Mouse (Mus musculus) layer of hippocampus, adult 11-12 months (tissue): Measurements from ENCODE around the gene Gm20715.
A peak's percentile ranks its signal among the peaks of the same experiment; 100 is the strongest.
"Not testable (repeated sequence)": the region's sequence is repeated elsewhere in the genome, so short reads cannot be mapped to it uniquely, and the experiment has no call there.

Experiments used
- DNase-seq: peaks from one replicate; pipeline ENCODE4 v3.0.0; 2022; ENCODE audit warnings: low spot score

Gm20715 gene

DNA sequence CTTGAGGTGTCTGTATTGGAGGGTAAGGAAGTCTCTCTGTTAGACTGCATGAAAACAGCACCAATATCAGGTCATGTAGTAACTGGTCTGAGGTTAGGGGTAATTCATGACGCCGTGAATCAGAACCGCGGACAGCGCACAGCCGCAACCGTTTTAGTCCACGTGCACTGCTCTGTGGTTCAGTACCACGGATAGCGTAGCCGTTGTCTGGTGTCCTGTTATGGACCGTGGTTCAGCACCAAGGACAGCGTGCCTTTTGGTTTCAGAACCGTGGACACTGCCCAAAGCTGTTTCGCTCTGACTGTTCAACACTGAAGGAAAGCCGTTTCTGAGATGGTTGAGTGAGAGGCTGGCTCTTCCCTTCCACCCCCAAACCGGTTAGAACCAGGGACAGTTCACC is at the start of gene Gm20715:
Gene Gm20715 (plus strand): TSS at position 235 of the 400 bp plus-strand sequence.
- peak; percentile 86 for DNase-seq

DNA sequence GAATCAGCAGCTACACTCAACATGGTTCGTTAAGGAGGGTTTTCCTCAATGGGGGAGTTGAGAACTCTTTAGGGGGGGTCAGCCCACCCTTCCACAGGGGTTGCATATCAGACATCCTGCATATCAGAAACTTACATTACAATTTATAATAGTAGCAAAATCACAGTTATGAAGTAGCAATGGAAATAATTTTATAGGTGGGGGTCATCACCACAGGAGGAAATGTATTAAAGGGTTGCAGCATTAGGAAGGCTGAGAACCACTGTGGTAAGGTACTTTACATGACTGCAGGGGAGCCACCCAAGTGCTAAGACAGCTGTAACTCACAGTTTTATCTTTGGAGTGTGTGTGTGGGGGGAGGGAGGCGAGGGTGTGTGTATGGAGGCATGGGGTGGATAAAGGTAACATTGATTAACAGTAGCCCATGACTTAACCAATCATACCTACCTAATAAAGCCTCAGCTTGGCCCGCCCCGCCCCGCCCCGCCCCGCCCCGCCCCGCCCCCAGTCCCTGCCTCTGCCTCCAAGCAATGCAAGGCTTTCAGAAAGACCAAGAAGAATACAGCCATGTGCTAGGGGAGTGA is 49.5 kb upstream of the Gm20715 start:
- DNase-seq = no peak

DNA sequence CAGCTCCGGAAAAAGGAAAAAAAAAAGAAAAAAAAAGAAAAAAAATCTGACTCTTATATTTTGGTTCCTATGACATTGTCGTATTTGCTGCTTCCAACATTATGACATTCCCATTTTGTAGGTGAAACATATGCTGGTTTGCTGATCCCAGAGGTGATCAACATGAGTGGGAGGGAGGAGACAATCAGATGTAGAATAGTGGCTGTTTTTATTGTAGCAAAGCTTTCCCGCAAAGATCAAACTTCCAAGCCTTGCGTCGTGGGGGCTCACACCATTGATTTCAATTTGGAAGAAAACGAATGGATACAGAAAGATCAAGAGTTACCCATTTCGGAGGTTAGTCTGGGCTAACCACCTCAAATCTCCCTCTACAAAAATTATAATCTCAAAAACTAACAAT is 48.3 kb upstream of the Gm20715 start:
- no peak for DNase-seq

DNA sequence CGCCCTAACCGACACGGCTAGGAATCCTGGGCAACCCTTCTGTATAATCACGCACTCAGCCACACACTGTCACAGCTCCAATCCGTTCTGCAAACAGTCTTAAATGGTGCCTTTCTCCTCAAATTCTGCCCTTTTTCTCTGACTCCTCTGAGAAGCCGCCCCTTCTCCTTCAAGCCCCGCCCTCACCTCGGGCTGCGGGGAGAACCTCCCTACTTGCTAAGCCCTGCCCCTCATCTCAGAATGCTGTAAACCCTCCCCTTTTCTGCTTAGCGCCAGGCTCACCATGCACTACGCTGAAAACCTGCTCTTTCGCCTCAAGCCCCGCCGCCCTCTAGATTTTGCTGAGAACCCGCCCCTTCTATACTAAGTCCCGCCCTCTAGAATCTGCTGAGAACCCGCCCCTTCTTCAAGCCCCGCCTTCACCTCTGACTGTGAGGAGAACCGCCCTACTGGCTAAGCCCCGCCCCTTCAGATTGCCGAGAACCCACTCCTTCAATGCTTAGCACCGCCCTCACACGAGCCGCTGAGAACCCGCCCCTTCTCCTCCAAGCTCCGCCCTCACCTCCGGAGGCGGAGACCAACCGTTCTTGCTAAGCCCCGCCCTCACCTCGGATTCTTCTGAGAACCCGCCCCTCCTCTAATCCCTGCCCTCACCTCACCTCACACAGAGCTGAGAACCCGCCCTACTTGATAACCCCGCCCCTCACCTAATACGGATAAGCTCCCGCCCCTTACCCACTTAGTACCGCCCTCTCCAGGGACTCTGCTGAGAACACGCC is 47.6 kb upstream of the Gm20715 start:
- DNase-seq = peak; percentile 99

DNA sequence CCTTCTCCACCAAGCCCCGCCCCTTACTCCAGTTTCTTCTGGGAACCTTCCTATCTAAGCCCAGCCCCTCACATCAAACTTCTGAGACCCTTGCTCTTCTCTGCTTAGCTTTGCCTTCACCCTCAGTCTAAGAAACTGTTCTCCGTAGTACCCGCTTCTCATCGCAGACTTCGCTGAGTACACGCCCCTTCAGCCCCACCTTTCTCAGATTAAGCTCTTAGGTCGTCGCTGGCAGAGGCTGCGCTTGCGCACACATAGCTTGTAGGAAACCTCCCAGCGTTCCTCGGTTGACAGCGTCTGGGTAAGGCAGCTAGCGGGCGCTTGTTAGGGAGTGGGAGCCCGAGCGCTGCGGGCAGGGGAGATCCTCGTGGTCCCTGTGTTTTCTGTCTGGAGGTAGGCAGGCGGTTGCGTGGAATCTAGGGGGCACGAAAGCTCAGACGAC is 47.0 kb upstream of the Gm20715 start, which contains the start of gene Zfp78:
Gene Zfp78 (plus strand): TSS at position 234 of the 442 bp plus-strand sequence.
- peak; percentile 87 for DNase-seq

DNA sequence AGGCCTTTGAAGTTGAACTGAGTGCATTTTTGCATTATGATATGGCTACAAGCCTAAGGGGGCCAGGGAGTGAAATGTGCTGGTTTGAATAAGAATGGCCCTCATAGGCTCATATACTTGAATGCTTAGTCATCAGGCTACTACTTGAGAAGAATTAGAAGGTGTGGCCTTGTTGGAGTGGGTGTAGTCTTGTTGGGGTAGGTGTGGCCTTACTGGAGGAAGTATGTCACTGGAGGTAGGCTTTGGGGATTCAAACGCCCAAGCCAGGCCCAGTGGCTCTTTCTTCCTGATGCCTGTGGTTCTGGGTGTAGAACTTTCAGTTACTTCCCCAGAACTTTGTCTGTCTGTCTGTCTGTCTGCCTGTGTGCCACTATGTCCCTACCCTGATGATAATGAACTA is 45.3 kb upstream of the Gm20715 start:
- DNase-seq = no peak

DNA sequence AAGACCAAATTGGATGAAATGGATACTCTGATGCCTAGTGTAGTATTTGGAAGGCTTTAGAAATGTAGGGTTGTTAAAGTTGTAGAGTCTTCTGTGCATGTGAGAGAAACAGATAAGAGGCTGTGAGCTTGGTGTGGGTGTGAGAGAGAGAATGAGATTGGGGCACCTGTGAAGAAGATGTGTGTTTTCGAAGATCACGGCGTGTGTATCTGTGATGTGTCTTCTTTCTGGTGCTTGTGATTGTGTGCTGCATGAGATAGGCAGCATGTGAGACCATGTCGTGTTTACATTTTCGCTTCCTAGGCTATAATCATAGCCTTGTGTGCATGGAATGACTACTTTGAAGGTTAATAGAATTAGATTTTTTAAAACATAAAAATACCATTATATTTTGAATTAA is 42.9 kb upstream of the Gm20715 start:
- DNase-seq = no peak

DNA sequence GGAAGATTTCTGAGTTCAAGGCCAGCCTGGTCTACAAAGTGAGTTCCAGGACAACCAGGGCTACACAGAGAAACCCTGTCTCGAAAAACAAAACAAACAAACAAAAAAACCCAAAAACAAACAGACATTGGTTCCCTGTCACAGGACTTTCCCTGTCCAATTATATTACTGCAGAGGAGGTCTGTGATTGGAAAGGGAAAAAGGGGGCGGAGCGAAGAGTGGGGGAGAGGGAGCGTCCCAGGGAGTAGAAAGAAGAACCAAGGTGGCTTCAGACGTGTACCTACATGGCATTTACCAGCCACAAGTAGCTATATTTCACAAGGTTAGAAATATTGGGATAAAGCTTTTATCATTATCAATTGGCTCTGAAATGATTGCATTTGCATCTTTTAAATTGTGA is 41.9 kb upstream of the Gm20715 start:
- DNase-seq = not testable (repeated sequence)

DNA sequence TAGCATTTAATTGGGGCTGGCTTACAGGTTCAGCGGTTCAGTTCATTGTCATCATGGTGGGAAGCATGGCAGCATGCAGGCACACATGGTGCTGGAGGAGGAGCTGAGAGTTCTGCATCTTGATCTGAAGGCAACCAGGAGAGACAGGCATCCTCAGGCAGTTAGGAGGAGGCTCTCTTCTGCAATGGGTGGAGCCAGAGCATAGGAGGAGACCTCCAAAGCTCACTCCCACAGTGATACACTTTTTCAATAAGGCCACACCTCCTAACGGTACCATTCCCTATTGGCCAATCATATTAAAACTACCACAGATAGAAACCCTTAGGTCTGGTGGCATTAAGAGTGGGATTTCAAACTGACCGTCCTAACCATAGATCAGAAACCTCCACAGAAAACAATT is 40.6 kb upstream of the Gm20715 start:
- no peak for DNase-seq

DNA sequence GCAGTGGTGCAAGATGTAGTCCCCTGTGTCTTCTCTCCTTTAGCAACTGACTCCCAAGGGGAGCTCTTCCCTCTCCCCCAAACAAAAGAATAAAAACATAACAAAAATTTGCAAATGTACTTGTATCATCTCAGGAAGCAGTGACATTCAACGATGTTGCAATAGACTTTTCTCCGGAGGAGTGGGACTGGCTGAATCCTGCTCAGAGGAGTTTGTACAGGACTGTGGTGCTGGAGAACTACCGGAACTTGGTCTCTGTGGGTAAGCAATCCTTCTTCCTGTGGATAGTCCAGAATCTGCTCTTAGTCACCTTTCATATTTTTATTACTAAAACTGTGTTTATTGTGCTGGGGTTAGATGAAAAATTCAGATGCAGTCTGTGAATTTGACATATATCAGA is 37.1 kb upstream of the Gm20715 start:
- DNase-seq = no peak

DNA sequence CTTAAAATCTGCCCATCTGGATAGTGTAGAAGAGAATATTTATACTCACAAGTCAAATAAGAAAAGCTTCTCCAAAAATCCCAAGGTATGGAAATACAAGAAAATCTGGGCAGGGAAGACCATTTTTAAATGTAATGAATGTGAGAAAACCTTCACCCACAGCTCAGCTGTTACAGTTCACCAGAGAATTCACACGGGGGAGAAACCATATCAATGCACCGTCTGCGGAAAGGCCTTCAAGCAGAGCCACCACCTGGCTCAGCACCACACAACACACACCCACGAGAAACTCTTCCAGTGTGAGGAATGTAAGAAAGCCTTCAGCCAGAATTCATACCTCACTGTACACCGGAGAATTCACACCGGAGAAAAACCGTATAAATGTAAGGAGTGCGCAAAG is 31.6 kb upstream of the Gm20715 start:
- peak; percentile 52 for DNase-seq

DNA sequence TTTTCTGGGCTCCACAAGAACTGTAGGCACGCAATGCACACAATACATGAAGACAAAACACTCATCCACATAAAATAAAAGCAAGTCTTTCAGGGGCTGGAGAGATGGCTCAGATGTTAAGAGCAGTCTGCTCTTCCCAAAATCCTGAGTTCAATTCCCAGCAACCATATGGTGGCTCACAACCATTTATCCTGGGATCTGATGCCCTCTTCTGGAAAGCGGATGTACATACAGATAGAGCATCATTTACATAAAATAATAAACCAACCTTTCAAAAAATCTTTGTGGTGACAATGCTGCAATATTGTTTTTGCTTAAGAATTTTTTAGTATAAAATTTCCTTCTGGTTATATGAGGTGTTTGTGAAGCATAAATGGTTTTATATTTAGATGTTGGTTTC is 28.6 kb upstream of the Gm20715 start:
- DNase-seq = no peak

DNA sequence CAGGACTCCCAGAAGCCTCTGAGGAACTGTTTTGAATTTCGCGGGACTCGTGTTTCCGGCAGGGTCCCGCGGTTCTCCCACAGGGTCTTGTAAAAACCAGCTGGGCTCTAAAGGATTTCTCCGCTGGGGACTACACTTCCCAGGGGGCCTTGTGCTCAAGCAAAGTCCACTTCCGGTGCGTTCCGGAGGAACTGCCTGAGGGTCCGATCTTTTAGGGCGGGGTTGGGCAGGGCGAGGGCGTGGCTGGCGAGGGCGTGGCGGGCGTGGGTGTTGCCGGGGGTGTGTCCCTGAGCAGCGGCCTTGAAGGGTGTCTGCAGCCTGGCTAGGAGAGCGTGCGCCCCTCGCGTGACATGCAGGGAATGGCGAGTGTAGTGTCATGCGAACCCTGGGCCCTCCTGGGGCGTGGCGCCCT is 27.0 kb upstream of the Gm20715 start, which contains the start of gene Zfp28:
Gene Zfp28 (plus strand): TSS at position 252 of the 412 bp plus-strand sequence.
- DNase-seq = peak; percentile 91

DNA sequence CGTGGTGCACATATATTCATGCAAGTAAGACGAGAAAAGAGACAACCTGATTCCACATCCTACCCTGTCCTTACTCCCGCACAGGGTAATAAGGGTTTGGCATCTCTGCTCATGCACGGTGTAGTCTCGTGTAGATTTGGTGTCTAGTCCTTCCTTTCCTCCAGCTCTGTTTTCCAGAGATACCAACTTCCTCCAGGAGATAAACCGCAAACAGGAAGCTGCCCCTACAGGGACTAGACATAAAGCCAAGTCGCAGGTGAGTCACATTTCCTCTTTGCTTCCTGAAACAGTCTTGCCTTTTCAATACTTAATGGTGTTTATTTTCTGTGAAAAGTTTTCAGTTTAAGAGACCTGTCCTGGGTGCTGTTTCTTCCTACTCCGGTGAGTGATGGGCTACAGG is 26.1 kb upstream of the Gm20715 start:
- DNase-seq = no peak

DNA sequence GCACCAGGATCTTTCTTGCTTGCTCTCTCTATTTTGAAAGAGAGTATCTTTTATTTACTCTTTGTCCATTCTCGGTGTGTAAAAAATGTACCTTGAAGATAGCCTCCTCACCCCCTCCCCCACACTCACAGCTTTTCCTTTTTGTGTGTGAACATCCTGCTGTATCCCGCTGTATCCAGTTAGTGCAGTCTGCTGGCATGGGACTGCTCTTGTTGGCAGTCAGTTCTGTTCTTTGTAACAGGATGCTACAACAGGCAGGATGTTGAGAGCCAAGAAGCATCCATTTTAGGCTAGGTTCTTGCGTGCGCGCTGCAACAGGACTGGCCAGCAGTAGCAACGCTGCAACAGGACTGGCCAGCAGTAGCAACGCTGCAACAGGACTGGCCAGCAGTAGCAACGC is 23.1 kb upstream of the Gm20715 start:
- peak; percentile 50 for DNase-seq

DNA sequence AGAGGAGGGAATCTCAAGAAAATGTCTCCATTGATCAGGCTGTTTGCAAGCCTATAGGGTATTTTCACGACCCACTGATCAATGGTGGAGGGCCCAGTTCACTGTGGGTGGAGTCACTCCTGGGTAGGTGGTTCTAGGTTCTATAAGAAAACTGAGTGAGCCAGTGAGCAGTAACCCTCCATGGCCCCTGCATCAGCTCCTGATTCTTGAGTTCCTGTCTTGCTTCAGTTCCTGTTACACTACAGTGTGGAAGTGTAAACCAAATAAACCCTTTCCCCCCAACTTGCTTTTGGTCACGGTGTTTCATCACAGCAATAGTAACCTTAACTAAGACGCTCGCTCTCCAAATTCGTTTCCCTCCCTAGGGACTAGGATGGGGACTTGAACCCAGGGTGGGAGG is 21.1 kb upstream of the Gm20715 start:
- no peak for DNase-seq

DNA sequence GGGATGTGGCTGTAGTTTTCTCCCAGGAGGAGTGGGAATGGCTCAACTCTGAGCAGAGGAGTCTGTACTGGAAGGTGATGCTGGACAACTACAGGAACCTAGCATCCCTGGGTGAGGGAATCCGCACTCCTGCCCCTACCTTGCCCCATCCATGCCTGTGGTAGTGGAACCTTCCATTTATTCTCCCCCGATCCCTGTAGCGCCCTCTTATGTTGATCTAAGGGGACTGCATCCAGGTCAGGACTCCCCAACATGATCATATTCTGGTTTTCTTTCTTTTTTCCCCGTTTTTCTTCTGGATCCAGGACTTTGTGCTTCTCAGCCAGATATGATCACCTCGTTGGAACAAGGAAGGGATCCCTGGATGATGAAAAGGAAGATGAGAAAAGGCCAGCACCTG is 20.6 kb upstream of the Gm20715 start:
- DNase-seq = no peak

DNA sequence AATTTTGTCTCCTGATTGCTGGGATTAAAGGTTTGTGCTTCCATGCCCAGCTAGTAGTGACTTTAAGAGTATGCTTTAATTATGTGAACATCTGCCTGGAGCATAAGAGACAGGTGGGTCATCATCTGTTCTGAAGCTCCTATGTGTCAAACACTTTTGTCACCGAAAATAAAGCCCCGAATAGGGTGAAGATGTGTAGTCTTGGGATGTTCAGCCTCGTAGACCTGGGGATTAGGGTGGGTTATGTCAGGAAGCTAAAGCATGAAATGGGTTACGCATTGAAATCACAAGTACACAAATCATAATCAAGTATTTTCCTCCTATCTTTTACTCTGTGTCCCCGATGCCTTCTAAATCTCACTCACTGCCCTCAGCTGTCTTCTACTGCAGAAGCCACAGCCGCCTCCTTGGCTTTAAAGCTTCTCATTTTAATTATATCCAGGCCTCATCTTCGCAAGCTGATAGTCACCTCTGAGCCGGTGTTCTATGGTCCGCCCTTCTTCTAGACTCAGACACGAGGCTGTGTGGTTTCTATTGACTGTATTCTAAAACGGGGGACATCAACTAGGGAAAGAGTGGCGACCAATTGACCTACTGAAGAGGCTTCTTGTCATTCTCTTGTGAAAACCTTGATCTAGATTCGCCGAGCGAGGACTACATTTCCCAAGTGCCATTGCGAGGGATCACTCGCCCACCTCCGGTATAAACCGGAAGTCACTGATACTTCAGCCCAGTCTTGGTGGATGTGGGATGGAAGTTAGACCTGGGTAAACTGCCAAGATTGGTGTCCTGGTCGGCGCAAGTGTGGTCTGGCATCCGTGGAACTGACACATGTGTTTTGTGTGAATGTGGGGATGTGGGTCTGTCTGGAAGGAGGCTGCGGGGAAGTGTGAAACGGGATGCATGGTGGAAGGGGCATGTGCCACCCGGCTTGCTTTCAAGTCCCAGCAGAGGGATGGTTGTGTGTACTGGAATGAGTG is 11.8 kb upstream of the Gm20715 start, which contains the start of gene Smim17:
Gene Smim17 (plus strand): TSS at position 720 of the 980 bp plus-strand sequence.
- peak; percentile 71 for DNase-seq

DNA sequence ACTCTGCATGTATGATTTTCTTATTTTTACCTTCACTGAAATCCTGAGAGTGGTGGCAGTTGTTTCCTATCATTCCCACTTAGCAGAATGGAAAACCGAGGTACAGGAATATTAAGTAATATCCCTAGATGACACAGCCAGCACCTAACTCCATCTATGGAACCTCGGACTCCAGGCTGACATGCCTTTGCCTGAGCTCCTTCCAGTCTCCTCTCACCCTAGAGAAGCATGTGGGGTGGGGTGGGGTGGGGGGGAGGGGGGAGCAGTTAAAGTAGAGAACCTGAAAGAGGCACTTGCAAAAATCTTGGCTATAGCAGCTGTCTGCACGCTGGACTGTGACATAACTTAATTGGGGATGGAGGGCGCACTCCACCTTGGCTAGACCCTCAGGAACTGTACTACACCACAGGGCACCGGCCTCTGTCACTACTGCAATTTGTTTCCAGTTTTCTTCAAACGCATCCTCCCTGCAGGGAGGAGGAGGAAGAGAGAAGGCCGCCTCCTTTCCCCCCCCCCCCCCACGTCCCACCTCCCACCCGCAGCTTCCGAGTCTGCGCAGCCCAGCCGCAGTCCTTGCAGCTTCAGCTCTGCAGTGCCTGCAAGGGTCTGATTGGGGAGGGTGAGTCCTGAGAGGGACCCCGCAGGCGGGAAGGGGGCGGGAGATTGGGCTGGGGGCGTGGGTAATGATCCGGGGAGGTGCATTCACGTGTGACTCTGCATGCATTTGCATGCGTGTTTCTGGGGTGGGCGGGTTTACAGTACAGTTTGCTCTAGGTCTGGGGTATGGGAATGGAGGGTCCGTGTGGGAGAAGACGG is 4.8 kb downstream of the Gm20715 start:
- DNase-seq = peak; percentile 32

DNA sequence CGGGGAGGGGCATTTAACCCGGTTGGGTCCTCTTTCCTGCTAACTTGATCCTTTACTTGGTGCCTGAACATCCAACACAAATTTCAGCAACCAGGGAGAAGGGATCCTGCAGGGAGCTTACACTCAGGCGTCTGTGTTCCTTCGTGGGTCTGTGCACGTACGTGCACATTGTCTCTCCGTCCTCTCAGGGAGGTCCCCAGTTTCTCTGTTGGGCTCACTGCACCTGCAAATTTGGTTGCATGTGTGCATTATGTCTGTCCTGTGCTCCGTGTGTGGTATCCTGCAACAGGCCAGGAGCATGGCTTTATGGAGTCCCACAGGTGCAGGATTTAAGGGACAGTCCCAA is 5.3 kb downstream of the Gm20715 start:
- DNase-seq = no peak

DNA sequence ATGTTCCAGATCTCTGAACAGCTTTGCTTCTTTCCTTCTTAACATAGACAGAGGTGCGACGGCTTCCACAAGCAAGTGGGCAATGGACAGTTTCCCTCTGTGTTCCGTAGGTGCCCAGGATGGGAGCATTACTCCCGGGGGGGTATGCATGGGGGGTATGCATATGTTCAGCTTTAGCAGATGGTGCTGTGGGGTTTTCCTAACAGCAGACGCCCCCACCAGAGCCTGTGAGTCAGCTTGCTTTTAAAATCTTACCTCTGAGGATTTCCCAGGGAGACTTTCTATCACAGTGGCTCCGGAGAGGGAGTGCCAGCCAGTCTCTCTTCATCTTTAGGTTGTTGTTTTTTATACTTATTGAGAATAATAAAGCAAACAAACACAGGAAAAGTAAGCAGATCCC is 9.8 kb downstream of the Gm20715 start:
- DNase-seq = peak; percentile 27

DNA sequence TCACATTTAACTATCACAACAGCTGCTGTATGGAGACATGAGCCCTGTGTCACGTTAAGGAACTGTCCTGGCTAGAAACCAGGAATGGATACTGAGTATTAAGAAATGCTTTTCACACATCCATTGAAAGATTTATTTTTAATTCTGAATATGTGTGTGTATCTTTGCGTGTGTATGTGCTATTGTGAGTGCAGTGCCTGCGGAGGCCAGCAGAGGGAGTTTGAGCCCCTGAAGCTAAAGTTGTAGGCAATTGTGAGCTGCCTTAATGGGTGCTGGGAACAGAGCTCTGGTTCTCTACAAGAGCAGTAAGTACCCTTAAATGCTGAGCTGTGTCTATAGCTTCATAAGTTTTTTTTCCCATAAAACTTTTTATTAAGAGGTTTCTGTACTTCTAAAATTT is 19.3 kb downstream of the Gm20715 start:
- no peak for DNase-seq
